Mouse (Mus musculus) cortical plate, adult 2 months (tissue): ENCODE measurements around the gene Anks1.

Source experiments
- CTCF ChIP-seq: fragments of 200-500 bp; IDR thresholded peaks from 2 replicates; pipeline ENCODE4 v1.5.1; 2011; ENCODE audit warnings: mild to moderate bottlenecking, control low read depth, low read length; ENCODE audit not compliant: insufficient read depth; ENCODE audit errors: extremely low read depth
- POLR2A ChIP-seq: fragments of 200-500 bp; IDR thresholded peaks from 2 replicates; pipeline ENCODE4 v1.6.1; 2011; ENCODE audit warnings: mild to moderate bottlenecking, low read length, control low read depth; ENCODE audit not compliant: insufficient read depth; ENCODE audit errors: extremely low read depth

DNA sequence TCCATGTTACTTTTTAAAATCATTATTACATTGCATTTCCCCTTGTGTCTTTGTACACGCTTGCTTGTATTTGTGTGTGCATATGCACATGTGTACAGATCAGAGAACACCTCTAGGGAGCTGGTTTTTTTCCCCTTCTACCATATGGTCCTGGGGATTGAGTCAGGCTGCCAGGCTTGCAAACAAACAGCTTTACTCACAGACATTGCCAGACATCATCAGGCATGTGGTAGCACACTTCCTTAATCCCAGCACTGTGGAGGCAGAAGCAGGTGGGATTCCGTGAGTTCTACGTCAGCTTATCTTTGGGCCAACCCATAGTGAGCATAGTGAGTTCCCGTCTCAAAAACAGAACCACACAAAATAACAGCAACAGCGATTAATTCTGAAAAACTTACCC is 137.9 kb downstream of the Anks1 start:
- TF ChIP-seq CTCF = no peak
- TF ChIP-seq POLR2A = no peak
